Mouse (Mus musculus) natural killer cell, adult 2 months (primary cell): ENCODE measurements around the gene Mthfd1l.

Experiments
- DNase-seq, 2 experiments: peaks; one replicate each; pipeline ENCODE4 v3.0.0; 2022; ENCODE audit warnings: low spot score in 2 of 2

Gene Mthfd1l

DNA sequence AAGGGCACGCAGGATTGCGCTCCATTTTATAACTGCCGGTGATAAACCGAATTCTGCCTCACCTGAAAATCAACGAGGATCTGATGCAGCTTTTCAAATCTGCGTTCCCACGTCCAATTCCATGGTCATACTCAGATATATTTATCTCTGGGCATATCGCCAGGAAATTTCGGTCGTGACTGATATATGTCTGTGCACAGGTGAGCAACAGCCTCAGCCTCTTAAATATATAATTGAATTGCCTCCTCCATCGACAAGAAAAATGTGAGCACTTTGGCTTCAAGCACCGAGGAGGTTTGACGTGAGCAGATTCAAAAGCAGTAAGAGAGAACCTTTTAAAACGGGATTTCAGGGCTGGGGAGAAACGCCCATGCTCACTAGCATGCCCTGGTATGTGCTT is 236.1 kb downstream of the Mthfd1l start:
- no peak for DNase-seq

DNA sequence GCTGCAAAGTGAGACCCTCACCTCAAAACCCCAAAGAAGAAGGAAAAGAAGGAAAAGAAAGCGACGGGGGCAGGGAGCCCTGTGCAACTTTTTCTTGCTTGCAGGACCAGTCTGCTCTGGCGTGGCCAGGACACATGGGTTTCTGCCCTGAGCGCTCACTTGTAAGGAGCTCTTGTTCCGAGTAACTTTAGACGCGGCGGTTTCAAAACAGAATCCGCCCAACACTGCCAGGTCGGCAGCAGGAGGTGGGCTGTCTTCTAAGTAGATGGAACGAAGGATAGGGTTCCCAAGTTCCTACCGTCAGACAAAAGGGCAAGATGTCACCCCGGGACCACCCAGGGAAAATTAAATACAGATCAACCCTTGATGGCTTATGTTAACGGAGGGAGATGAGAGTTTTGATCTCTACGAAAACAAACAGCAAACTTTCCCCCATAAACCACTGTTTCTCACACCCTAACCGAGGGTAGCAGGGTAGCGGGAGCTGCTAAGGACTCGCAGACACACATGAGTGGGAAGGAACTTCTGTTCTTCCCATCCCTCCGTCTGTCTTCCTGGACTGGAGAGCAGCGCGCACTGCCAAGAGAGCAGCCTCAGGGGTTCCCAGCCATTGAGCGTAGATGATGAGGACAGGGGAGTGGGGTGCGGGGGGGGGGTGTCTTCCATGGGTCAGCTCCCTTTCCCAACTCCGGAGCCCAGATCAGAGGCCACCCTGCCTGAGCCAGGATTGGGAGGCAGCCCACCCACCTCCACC is 237.6 kb downstream of the Mthfd1l start:
- DNase-seq = no peak

DNA sequence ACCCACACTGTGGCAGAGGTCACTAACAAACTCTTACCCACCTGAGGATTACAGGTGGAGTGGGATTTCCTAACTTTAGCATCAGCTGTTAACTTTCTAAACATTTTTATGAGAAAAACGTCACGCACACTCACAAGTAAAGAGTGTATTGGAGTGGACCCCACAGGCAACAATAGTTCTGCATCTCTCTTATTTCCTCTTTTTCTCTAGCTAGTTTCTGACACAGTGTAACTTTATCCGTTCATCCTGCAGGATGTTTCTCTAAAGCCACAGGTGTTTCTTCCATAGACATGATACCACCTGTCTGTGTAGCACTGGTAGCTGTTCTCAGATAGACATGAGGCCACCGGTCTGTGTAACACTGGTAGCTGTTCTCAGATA is 238.1 kb downstream of the Mthfd1l start:
- DNase-seq = no peak
